In genomic region chr1:123928003-123928370, GRCm38 (mm10) we compare ENCODE assay signal across 20 mouse cellular contexts.
"Had no signal": no experiment of that assay in that cellular context is flagged by ENCODE, and none has a peak within 500 bp of the region (broad histone marks: within the 10 kb centered on the region; RNA-seq: fewer than 3 reads in every experiment).

No protein-coding gene starts in this region.

- DNase-seq: liver, postnatal 0 days; lung, adult 2 months; lung, postnatal 14 days; lung, postnatal 36 days; right cerebral cortex, adult 18-20 months; thymus, adult 18-20 months; thymus, postnatal 14 days; thymus, postnatal 36 days had no signal

- ATAC-seq: liver, postnatal 0 days; lung, postnatal 0 days had no signal

- H3K9ac ChIP-seq: liver, embryonic 15.5 days; liver, postnatal 0 days; lung, embryonic 15.5 days; midbrain, embryonic 13.5 days; midbrain, embryonic 15.5 days; neural tube, embryonic 12.5 days; stomach, embryonic 15.5 days had no signal

- H3K36me3 ChIP-seq: liver, embryonic 15.5 days; lung, embryonic 15.5 days; midbrain, embryonic 13.5 days; midbrain, embryonic 15.5 days; neural tube, embryonic 12.5 days; stomach, embryonic 15.5 days had no signal

- H3K4me2 ChIP-seq: liver, embryonic 15.5 days; lung, embryonic 15.5 days; midbrain, embryonic 11.5 days; midbrain, embryonic 13.5 days; midbrain, embryonic 15.5 days; neural tube, embryonic 12.5 days; stomach, embryonic 15.5 days had no signal

- H3K27me3 ChIP-seq: liver, embryonic 15.5 days; lung, embryonic 15.5 days; megakaryocyte, embryonic 14.5 days; midbrain, embryonic 13.5 days; midbrain, embryonic 15.5 days; neural tube, embryonic 12.5 days; stomach, embryonic 15.5 days had no signal

- H3K9me3 ChIP-seq: liver, embryonic 15.5 days; lung, embryonic 15.5 days; megakaryocyte, embryonic 14.5 days; midbrain, embryonic 13.5 days; midbrain, embryonic 15.5 days; neural tube, embryonic 12.5 days; stomach, embryonic 15.5 days had no signal

- H3K27ac ChIP-seq: liver, embryonic 15.5 days; lung, embryonic 15.5 days; macrophage; midbrain, embryonic 13.5 days; midbrain, embryonic 15.5 days; neural tube, embryonic 12.5 days; stomach, embryonic 15.5 days; stomach, postnatal 0 days had no signal

- H3K4me3 ChIP-seq: liver, embryonic 15.5 days; lung, embryonic 15.5 days; megakaryocyte, embryonic 14.5 days; midbrain, embryonic 13.5 days; midbrain, embryonic 15.5 days; myocyte; neural tube, embryonic 12.5 days; stomach, embryonic 15.5 days had no signal

- H3K4me1 ChIP-seq: liver, embryonic 15.5 days; lung, embryonic 15.5 days; megakaryocyte, embryonic 14.5 days; neural tube, embryonic 12.5 days; stomach, embryonic 15.5 days had no signal
